Mouse (Mus musculus): Measurements from ENCODE around the gene Pate2.

GRCm38 (mm10) chr9:35567995-35568394 lies 2.1 kb upstream of the Pate2 start:
- TF ChIP-seq CTCF (IDR thresholded peaks at IDR 0.05 in 2 of 3, conservative IDR thresholded peaks at IDR 0.05 in 1 of 3; ENCODE audit: control insufficient read depth in 1 of 3, insufficient read depth in 1 of 3, low read depth in 2 of 3, low read length in 3 of 3, poor library complexity in 1 of 3, severe bottlenecking in 1 of 3) = no peak
- no peak for TF ChIP-seq EP300 (IDR thresholded peaks at IDR 0.05; ENCODE audit: low read depth in 1 of 2, low read length in 2 of 2)
- no peak for TF ChIP-seq MEF2A (IDR thresholded peaks at IDR 0.05; ENCODE audit: extremely low read depth, insufficient replicate concordance, low read depth, low read length, poor library complexity, severe bottlenecking)
- TF ChIP-seq GATA1 (IDR thresholded peaks at IDR 0.05; ENCODE audit: low read depth, low read length) = no peak
- no peak for TF ChIP-seq ZMIZ1 (IDR thresholded peaks at IDR 0.05; ENCODE audit: low read depth, low read length)
- TF ChIP-seq POLR2A (IDR thresholded peaks at IDR 0.05; ENCODE audit: control insufficient read depth in 1 of 2, insufficient read depth in 1 of 2, low read depth in 1 of 2, low read length in 2 of 2, poor library complexity in 1 of 2) = no peak
- no peak for TF ChIP-seq TCF12 (IDR thresholded peaks at IDR 0.05; ENCODE audit: low read depth, low read length)
- no peak for TF ChIP-seq ETS1 (IDR thresholded peaks at IDR 0.05; ENCODE audit: low read depth, low read length)
- no peak for TF ChIP-seq ELF1 (IDR thresholded peaks at IDR 0.05; ENCODE audit: low read depth, low read length)
- TF ChIP-seq CHD2 (IDR thresholded peaks at IDR 0.05; ENCODE audit: low read length) = no peak
- no peak for TF ChIP-seq ZC3H11A (IDR thresholded peaks at IDR 0.05; ENCODE audit: low read depth, low read length)
- TF ChIP-seq NELFE (IDR thresholded peaks at IDR 0.05; ENCODE audit: low read depth, low read length) = no peak
- no peak for TF ChIP-seq POLR2AphosphoS2 (IDR thresholded peaks at IDR 0.05; ENCODE audit: low read length)
- TF ChIP-seq UBTF (IDR thresholded peaks at IDR 0.05; ENCODE audit: borderline replicate concordance, insufficient read depth, low read depth, low read length) = no peak
